Mouse (Mus musculus) yolk sac, embryonic 10.5 days (tissue): ENCODE measurements at regions not wholly inside any gene's neighbourhood (a gene's known extent, or its start where the extent isn't known, plus 50 kb on each side); places are given as distances from the start of the nearest gene placed in this dataset.
"Not testable (repeated sequence)": the region's sequence is repeated elsewhere in the genome, so short reads cannot be mapped to it uniquely, and the experiment has no call there.

Experiments used
- DNase-seq: peaks from one replicate; pipeline ENCODE4 v3.0.0-alpha.2; 2017; ENCODE audit warnings: low spot score

- DNase-seq = no peak
Measured at GRCm38 (mm10) chr19:18033599-18033998, 196.2 kb upstream of the Pcsk5 start.

DNA sequence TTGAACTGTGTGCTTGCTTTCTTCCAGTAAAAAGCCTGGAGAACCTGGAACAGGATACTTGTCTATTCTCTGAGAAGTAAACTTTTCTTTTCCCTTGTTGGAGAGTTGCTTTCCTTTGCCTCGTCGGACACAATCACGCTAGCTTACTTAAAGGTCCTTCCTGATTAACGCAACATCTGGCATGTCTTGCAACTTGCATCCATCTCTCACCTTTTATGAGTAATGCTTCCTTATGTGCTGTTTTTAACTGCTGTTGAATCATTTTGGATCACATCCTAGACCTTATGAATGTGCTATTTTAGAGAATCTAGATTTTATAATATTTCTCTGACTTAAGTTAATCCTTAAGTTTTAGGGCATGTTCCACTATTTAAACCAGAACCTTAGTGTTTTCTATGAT is 188.4 kb upstream of the Pcsk5 start:
- DNase-seq = no peak

DNA sequence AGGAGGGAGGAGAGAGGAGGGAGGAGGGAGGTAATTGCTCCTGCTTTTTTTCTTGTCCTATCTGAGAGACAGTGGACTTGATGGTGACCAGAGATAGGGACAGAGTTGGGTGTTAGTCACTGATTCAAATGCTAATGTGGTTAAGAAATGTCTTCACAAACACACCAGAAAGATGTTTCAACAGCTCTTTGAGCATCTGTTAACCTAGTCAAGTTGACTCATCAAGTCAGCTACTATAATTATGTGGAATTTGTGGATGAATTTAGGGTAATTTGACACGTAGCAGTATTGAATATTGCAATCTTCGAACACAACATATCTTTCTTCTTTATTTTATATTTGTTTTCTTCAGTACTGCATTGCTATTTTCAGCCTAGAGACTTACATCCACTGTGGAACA is 182.9 kb upstream of the Pcsk5 start:
- no peak for DNase-seq

GRCm38 (mm10) chr19:18015371-18015770 is 177.9 kb upstream of the Pcsk5 start:
- DNase-seq = no peak

- DNase-seq = no peak
Measured at GRCm38 (mm10) chr19:18012029-18012428, 174.6 kb upstream of the Pcsk5 start.

GRCm38 (mm10) chr19:17997561-17997960 is 160.1 kb upstream of the Pcsk5 start:
- DNase-seq = no peak

DNA sequence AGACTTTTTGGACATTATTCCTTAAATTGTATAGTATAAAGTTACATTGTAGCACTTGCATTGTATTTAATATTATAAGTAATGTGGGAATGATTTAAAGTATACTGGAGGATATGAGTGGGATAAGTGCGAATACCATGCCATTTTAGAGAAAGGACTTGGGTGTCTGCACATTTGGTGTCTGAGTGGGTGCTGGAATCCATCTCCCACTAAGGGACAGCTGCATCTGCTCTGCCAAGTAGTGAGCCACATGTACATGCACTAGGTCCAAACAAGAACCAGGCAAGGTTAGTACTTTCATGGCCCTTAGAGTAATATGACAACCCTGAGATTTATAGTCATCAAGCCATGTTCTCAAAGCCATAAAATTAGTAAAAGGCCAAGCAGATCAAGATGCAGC is 146.0 kb upstream of the Pcsk5 start:
- no peak for DNase-seq

DNA sequence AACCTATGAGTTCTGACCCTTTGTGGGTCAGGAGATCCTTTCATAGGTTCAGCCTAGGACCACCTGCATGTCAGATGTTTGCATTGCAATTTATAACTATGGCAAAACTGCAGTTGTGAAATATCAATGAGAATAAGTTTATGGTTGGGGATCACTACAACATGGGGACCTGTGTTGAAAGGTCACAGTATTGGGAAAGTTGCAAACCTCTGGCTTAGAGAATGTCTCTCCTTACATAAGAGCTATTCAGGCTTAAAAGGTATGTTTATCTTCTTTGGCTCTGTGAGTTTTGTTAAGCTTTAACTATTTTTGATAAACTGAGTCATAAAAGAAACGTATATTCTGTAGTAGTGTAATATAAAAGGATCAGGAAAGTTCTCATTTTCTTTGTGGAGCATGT is 128.1 kb upstream of the Pcsk5 start:
- DNase-seq = no peak

DNA sequence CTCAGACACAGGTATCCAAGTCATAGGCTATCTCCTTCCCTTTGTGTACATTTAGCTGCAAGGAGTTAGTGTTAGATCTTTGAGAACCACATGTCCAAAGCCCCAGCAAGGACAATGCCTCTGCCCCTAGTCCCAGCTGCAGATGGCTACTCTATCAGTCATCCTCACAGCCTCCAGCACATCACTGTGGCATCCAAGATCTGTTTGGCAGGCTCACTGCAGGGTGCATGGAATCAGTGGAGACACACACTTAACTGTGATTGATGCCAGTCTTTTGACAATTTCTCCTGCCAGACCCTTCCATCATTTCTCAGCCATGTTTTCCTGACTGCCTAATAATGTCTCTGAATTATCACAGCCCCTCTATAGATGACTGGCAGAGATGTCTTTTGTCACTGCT is 121.0 kb upstream of the Pcsk5 start:
- no peak for DNase-seq

DNA sequence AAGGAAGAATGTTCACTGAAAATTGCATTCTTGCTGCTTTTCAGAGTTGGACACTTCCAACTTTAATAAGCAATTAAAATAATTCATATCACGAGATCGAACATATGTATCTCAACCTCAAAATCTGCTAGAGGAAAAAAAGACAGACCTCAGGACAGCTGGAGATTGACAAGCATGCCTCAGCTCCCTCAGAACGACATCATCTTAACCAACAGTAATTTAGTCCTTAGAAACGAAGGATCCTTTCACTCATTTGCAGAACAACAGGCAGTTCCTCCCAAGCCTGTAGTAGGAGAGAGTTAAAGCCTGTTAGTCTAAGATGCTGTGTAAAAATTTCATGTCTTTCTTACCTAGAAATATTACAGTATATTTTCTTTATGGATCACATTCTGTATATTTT is 95.2 kb upstream of the Pcsk5 start:
- no peak for DNase-seq

DNA sequence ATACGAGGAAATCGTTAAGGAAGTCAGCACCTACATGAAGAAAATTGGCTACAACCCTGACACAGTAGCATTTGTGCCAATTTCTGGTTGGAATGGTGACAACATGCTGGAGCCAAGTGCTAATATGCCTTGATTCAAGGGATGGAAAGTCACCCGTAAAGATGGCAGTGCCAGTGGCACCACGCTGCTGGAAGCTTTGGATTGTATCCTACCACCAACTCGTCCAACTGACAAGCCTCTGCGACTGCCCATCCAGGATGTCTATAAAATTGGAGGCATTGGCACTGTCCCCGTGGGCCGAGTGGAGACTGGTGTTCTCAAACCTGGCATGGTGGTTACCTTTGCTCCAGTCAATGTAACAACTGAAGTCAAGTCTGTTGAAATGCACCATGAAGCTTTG is 89.7 kb upstream of the Pcsk5 start:
- not testable (repeated sequence) for DNase-seq

- DNase-seq = no peak
Measured at GRCm38 (mm10) chr19:17907579-17907978, 70.1 kb upstream of the Pcsk5 start.

DNA sequence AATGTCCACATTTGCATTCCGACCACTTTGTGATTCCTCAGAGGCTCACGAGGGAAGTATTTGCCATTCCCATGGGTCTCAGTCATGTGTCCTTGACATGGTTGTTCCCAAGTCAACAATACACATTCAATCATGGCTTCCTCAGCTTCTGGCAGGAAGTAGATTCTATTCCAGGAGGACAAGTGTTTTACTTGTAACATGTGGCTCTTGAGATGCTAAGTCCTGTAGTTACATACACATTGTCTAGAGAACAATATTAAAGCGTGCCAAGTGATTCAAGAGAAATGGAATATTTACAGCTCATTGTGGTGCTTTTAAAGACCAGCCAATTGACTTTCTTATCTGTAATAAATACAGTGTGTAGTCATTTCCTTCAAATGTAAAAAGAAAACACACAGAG is 66.7 kb upstream of the Pcsk5 start:
- DNase-seq = no peak

DNA sequence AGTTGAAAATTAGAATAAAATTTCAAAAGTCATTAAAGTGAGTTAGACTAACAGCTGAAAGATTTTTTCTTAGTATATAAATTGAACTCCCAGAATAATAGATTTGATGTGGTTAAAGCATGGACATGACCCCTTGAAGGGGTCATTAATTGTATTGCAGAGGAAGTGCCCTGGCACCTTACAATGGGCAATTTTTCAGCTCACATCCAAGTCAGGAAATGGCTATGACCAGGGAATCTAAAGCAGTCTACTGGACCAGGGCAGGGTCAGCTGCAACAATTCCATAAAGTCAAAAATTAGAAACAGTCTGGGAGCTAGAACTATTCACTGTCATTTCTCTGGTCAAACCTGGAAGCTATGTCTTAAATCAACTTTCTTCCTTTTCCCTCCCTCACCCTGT is 55.2 kb upstream of the Pcsk5 start:
- DNase-seq = no peak
